Mouse (Mus musculus): ENCODE measurements around the gene Ccnyl1. TPM values are rescaled to one million over a fixed set of nuclear protein-coding genes. Genes with fewer than 3 reads are reported as not detected.

Ccnyl1 gene
- polyA plus RNA-seq, 1 experiment from 2014 or later = 6.3 TPM

GRCm38 (mm10) chr1:64709891-64710290, 19.6 kb downstream of the Ccnyl1 start:
- Histone ChIP-seq H3K27me3 (replicated peaks) (no peaks in the 10 kb centered on the region), H3K27ac (no peak overlapping the region), H3K4me2 (replicated peaks) (no peak overlapping the region), H3K9ac (no peak overlapping the region), H3K4me3 (no peak overlapping the region), H3K9me3 (no peaks in the 10 kb centered on the region), H3K4me1 (no peaks in the 10 kb centered on the region), H3K36me3 (peaks cover 10% of the 10 kb centered on the region)
- ATAC-seq (ENCODE audit: low FRiP score, low read depth) = no peak
- 19% methylated on average over 2 of the region's 2 CpGs for WGBS

GRCm38 (mm10) chr1:64712006-64712760, 21.9 kb downstream of the Ccnyl1 start:
- H3K4me1 ChIP-seq = no peaks in the 10 kb centered on the region
- H3K4me2 ChIP-seq (replicated peaks) = no peak overlapping the region
- no peaks in the 10 kb centered on the region for H3K27me3 ChIP-seq (replicated peaks)
- 88% methylated on average over 14 of the region's 14 CpGs for WGBS
- H3K9me3 ChIP-seq = no peaks in the 10 kb centered on the region
- no peak for ATAC-seq (ENCODE audit: low FRiP score, low read depth)
- no peak overlapping the region for H3K4me3 ChIP-seq
- H3K9ac ChIP-seq = no peak overlapping the region
- H3K27ac ChIP-seq = no peak overlapping the region
- peaks cover 24% of the 10 kb centered on the region for H3K36me3 ChIP-seq

GRCm38 (mm10) chr1:64715458-64715857, 25.2 kb downstream of the Ccnyl1 start:
- Histone ChIP-seq H3K4me3 (no peak overlapping the region), H3K4me2 (replicated peaks) (no peak overlapping the region), H3K9ac (no peak overlapping the region), H3K9me3 (no peaks in the 10 kb centered on the region), H3K27me3 (replicated peaks) (no peaks in the 10 kb centered on the region), H3K27ac (no peak overlapping the region), H3K36me3 (peaks cover 22% of the 10 kb centered on the region), H3K4me1 (no peaks in the 10 kb centered on the region)
- 85% methylated on average over 2 of the region's 2 CpGs for WGBS
- no peak for ATAC-seq (ENCODE audit: low FRiP score, low read depth)

GRCm38 (mm10) chr1:64716589-64717304, 26.5 kb downstream of the Ccnyl1 start:
- H3K36me3 ChIP-seq = peaks cover 22% of the 10 kb centered on the region
- H3K9me3 ChIP-seq = no peaks in the 10 kb centered on the region
- H3K4me3 ChIP-seq = no peak overlapping the region
- no peak overlapping the region for H3K27ac ChIP-seq
- no peak for ATAC-seq (ENCODE audit: low FRiP score, low read depth)
- no peak overlapping the region for H3K4me2 ChIP-seq (replicated peaks)
- H3K27me3 ChIP-seq (replicated peaks) = no peaks in the 10 kb centered on the region
- WGBS = 95% methylated on average over 7 of the region's 7 CpGs
- no peaks in the 10 kb centered on the region for H3K4me1 ChIP-seq
- no peak overlapping the region for H3K9ac ChIP-seq

GRCm38 (mm10) chr1:64717504-64717903, 27.2 kb downstream of the Ccnyl1 start:
- peak; percentile 44; the same call in 1 of the 2 replicates for ATAC-seq (ENCODE audit: low FRiP score, low read depth)

GRCm38 (mm10) chr1:64721034-64721587, 30.9 kb downstream of the Ccnyl1 start:
- H3K9ac ChIP-seq = no peak overlapping the region
- H3K4me2 ChIP-seq (replicated peaks) = no peak overlapping the region
- no peak overlapping the region for H3K27ac ChIP-seq
- no peaks in the 10 kb centered on the region for H3K27me3 ChIP-seq (replicated peaks)
- no peaks in the 10 kb centered on the region for H3K9me3 ChIP-seq
- no peaks in the 10 kb centered on the region for H3K4me1 ChIP-seq
- no peak overlapping the region for H3K4me3 ChIP-seq
- H3K36me3 ChIP-seq = peaks cover 20% of the 10 kb centered on the region
- WGBS = 59% methylated on average over 10 of the region's 10 CpGs
- no peak for ATAC-seq (ENCODE audit: low FRiP score, low read depth)

More at GRCm38 (mm10) chr1:64717504-64717903, 27.2 kb downstream of the Ccnyl1 start:
- no peaks in the 10 kb centered on the region for H3K9me3 ChIP-seq
- H3K36me3 ChIP-seq = peaks cover 22% of the 10 kb centered on the region
- no peak overlapping the region for H3K4me3 ChIP-seq
- no peak overlapping the region for H3K9ac ChIP-seq
- H3K4me2 ChIP-seq (replicated peaks) = no peak overlapping the region
- no peak overlapping the region for H3K27ac ChIP-seq
- H3K27me3 ChIP-seq (replicated peaks) = no peaks in the 10 kb centered on the region
- no peaks in the 10 kb centered on the region for H3K4me1 ChIP-seq

GRCm38 (mm10) chr1:64730046-64730445, 39.8 kb downstream of the Ccnyl1 start:
- Histone ChIP-seq H3K9ac (no peak overlapping the region), H3K27me3 (replicated peaks) (peaks cover 36% of the 10 kb centered on the region), H3K9me3 (no peaks in the 10 kb centered on the region), H3K4me3 (no peak overlapping the region), H3K4me1 (peaks cover 10% of the 10 kb centered on the region), H3K27ac (no peak overlapping the region), H3K36me3 (no peaks in the 10 kb centered on the region), H3K4me2 (replicated peaks) (no peak overlapping the region)
- no peak for ATAC-seq (ENCODE audit: low FRiP score, low read depth)
- 82% methylated on average over 4 of the region's 4 CpGs for WGBS

GRCm38 (mm10) chr1:64731341-64732020, 41.2 kb downstream of the Ccnyl1 start:
- H3K9ac ChIP-seq = no peak overlapping the region
- H3K27me3 ChIP-seq (replicated peaks) = peaks cover 50% of the 10 kb centered on the region
- H3K4me2 ChIP-seq (replicated peaks) = peak overlapping the region; percentile 5; the same call in 1 of the 2 replicates
- H3K4me3 ChIP-seq = no peak overlapping the region
- H3K4me1 ChIP-seq = peaks cover 21% of the 10 kb centered on the region
- no peak overlapping the region for H3K27ac ChIP-seq
- WGBS = 63% methylated on average over 16 of the region's 16 CpGs
- no peaks in the 10 kb centered on the region for H3K36me3 ChIP-seq
- no peak for ATAC-seq (ENCODE audit: low FRiP score, low read depth)
- H3K9me3 ChIP-seq = no peaks in the 10 kb centered on the region

- Histone ChIP-seq H3K4me1 (peaks cover 27% of the 10 kb centered on the region), H3K36me3 (no peaks in the 10 kb centered on the region), H3K9me3 (no peaks in the 10 kb centered on the region), H3K27ac (no peak overlapping the region), H3K4me3 (no peak overlapping the region), H3K27me3 (replicated peaks) (peaks cover 57% of the 10 kb centered on the region), H3K4me2 (replicated peaks) (no peak overlapping the region), H3K9ac (no peak overlapping the region)
- WGBS = 33% methylated on average over 10 of the region's 10 CpGs
- ATAC-seq (ENCODE audit: low FRiP score, low read depth) = no peak
Measured at GRCm38 (mm10) chr1:64732161-64732560, 41.9 kb downstream of the Ccnyl1 start.

- H3K9ac ChIP-seq = no peak overlapping the region
Measured at GRCm38 (mm10) chr1:64732637-64733200, 42.5 kb downstream of the Ccnyl1 start.

GRCm38 (mm10) chr1:64733453-64734245, 43.4 kb downstream of the Ccnyl1 start:
- ATAC-seq (ENCODE audit: low FRiP score, low read depth) = no peak
- H3K4me1 ChIP-seq = peaks cover 35% of the 10 kb centered on the region
- H3K9ac ChIP-seq = no peak overlapping the region
- no peak overlapping the region for H3K27ac ChIP-seq
- H3K4me2 ChIP-seq (replicated peaks) = peak overlapping the region; percentile 22
- H3K9me3 ChIP-seq = no peaks in the 10 kb centered on the region
- H3K4me3 ChIP-seq = no peak overlapping the region
- H3K27me3 ChIP-seq (replicated peaks) = peaks cover 58% of the 10 kb centered on the region
- WGBS = 9% methylated on average over 11 of the region's 11 CpGs
- no peaks in the 10 kb centered on the region for H3K36me3 ChIP-seq

More at GRCm38 (mm10) chr1:64732637-64733200, 42.5 kb downstream of the Ccnyl1 start:
- Histone ChIP-seq H3K36me3 (no peaks in the 10 kb centered on the region), H3K4me3 (no peak overlapping the region), H3K4me1 (peaks cover 30% of the 10 kb centered on the region), H3K27me3 (replicated peaks) (peaks cover 58% of the 10 kb centered on the region), H3K9me3 (no peaks in the 10 kb centered on the region), H3K27ac (no peak overlapping the region), H3K4me2 (replicated peaks) (no peak overlapping the region)
- no peak for ATAC-seq (ENCODE audit: low FRiP score, low read depth)
- WGBS = 41% methylated on average over 7 of the region's 7 CpGs

All from neural tube, embryonic 12.5 days (tissue).